Mouse (Mus musculus): ENCODE results near the gene Nedd9. TPM values are rescaled to one million over a fixed set of nuclear protein-coding genes. Genes with fewer than 3 reads are reported as not detected.
A peak's percentile ranks its signal among the peaks of the same experiment; 100 is the strongest.

Nedd9 gene
- polyA plus RNA-seq, 1 experiment from 2014 or later = 23.8 TPM

GRCm38 (mm10) chr13:41466191-41466590 is 21.0 kb downstream of the Nedd9 start:
- H3K9ac ChIP-seq = no peak overlapping the region

GRCm38 (mm10) chr13:41461418-41461817 is 25.7 kb downstream of the Nedd9 start:
- H3K27me3 ChIP-seq (replicated peaks) = no peaks in the 10 kb centered on the region
- no peak overlapping the region for H3K4me2 ChIP-seq
- WGBS = 60% methylated on average over 3 of the region's 3 CpGs
- no peak for ATAC-seq (ENCODE audit: insufficient read depth, low FRiP score, low read depth)
- no peaks in the 10 kb centered on the region for H3K9me3 ChIP-seq
- H3K36me3 ChIP-seq = no peaks in the 10 kb centered on the region
- peaks cover 19% of the 10 kb centered on the region; the same call in 1 of the 2 replicates for H3K4me1 ChIP-seq
- no peak overlapping the region for H3K27ac ChIP-seq
- no peak overlapping the region for H3K9ac ChIP-seq
- H3K4me3 ChIP-seq (replicated peaks) = no peak overlapping the region

More at GRCm38 (mm10) chr13:41466191-41466590, 21.0 kb downstream of the Nedd9 start:
- Histone ChIP-seq H3K27ac (peak overlapping the region; percentile 16; the same call in 1 of the 2 replicates), H3K4me3 (replicated peaks) (no peak overlapping the region), H3K4me2 (no peak overlapping the region), H3K27me3 (replicated peaks) (no peaks in the 10 kb centered on the region), H3K9me3 (no peaks in the 10 kb centered on the region), H3K36me3 (no peaks in the 10 kb centered on the region), H3K4me1 (no peaks in the 10 kb centered on the region)
- ATAC-seq (ENCODE audit: insufficient read depth, low FRiP score, low read depth) = no peak
- WGBS = 76% methylated on average over 1 of the region's 1 CpGs

- peaks cover 24% of the 10 kb centered on the region; the same call in 1 of the 2 replicates for H3K4me1 ChIP-seq
- no peak for ATAC-seq (ENCODE audit: insufficient read depth, low FRiP score, low read depth)
- H3K27me3 ChIP-seq (replicated peaks) = no peaks in the 10 kb centered on the region
- no peaks in the 10 kb centered on the region for H3K36me3 ChIP-seq
- H3K9me3 ChIP-seq = no peaks in the 10 kb centered on the region
- no peak overlapping the region for H3K4me2 ChIP-seq
- H3K4me3 ChIP-seq (replicated peaks) = no peak overlapping the region
- 82% methylated on average over 3 of the region's 3 CpGs for WGBS
- no peak overlapping the region for H3K27ac ChIP-seq
- H3K9ac ChIP-seq = no peak overlapping the region
Measured at GRCm38 (mm10) chr13:41459683-41460286, 27.4 kb downstream of the Nedd9 start.

- peaks cover 24% of the 10 kb centered on the region; the same call in 1 of the 2 replicates for H3K4me1 ChIP-seq
- H3K9ac ChIP-seq = no peak overlapping the region
- H3K27me3 ChIP-seq (replicated peaks) = no peaks in the 10 kb centered on the region
- H3K4me3 ChIP-seq (replicated peaks) = no peak overlapping the region
- WGBS = 50% methylated on average over 2 of the region's 2 CpGs
- 0 out of 2 replicates have a peak overlapping the region, but pooled peaks have one; percentile 13 for H3K27ac ChIP-seq
- no peak overlapping the region for H3K4me2 ChIP-seq
- no peaks in the 10 kb centered on the region for H3K9me3 ChIP-seq
- ATAC-seq (ENCODE audit: insufficient read depth, low FRiP score, low read depth) = peak; percentile 69
- no peaks in the 10 kb centered on the region for H3K36me3 ChIP-seq
Measured at GRCm38 (mm10) chr13:41458709-41459108, 28.5 kb downstream of the Nedd9 start.

GRCm38 (mm10) chr13:41457798-41458390 is 29.3 kb downstream of the Nedd9 start:
- no peak for ATAC-seq (ENCODE audit: insufficient read depth, low FRiP score, low read depth)
- WGBS = 74% methylated on average over 10 of the region's 10 CpGs

GRCm38 (mm10) chr13:41457030-41457797 is 29.9 kb downstream of the Nedd9 start:
- H3K9me3 ChIP-seq = no peaks in the 10 kb centered on the region
- H3K27ac ChIP-seq = peak overlapping the region; percentile 46
- H3K4me3 ChIP-seq (replicated peaks) = no peak overlapping the region
- H3K36me3 ChIP-seq = no peaks in the 10 kb centered on the region
- no peaks in the 10 kb centered on the region for H3K27me3 ChIP-seq (replicated peaks)
- H3K4me2 ChIP-seq = no peak overlapping the region
- no peak overlapping the region for H3K9ac ChIP-seq
- WGBS = 42% methylated on average over 7 of the region's 7 CpGs
- peaks cover 24% of the 10 kb centered on the region; the same call in 1 of the 2 replicates for H3K4me1 ChIP-seq
- no peak for ATAC-seq (ENCODE audit: insufficient read depth, low FRiP score, low read depth)

More at GRCm38 (mm10) chr13:41457798-41458390, 29.3 kb downstream of the Nedd9 start:
- Histone ChIP-seq H3K4me3 (replicated peaks) (no peak overlapping the region), H3K27me3 (replicated peaks) (no peaks in the 10 kb centered on the region), H3K4me2 (no peak overlapping the region), H3K36me3 (no peaks in the 10 kb centered on the region), H3K9me3 (no peaks in the 10 kb centered on the region), H3K27ac (0 out of 2 replicates have a peak overlapping the region, but pooled peaks have one; percentile 46), H3K4me1 (peaks cover 24% of the 10 kb centered on the region; the same call in 1 of the 2 replicates), H3K9ac (no peak overlapping the region)

GRCm38 (mm10) chr13:41456292-41457029 is 30.7 kb downstream of the Nedd9 start:
- no peak overlapping the region for H3K4me2 ChIP-seq
- peaks cover 24% of the 10 kb centered on the region; the same call in 1 of the 2 replicates for H3K4me1 ChIP-seq
- no peaks in the 10 kb centered on the region for H3K27me3 ChIP-seq (replicated peaks)
- no peak overlapping the region for H3K4me3 ChIP-seq (replicated peaks)
- 0 out of 2 replicates have a peak, but pooled peaks have one; percentile 12 for ATAC-seq (ENCODE audit: insufficient read depth, low FRiP score, low read depth)
- H3K27ac ChIP-seq = peak overlapping the region; percentile 46
- WGBS = 38% methylated on average over 14 of the region's 14 CpGs
- no peaks in the 10 kb centered on the region for H3K36me3 ChIP-seq
- H3K9me3 ChIP-seq = no peaks in the 10 kb centered on the region
- H3K9ac ChIP-seq = no peak overlapping the region

- no peaks in the 10 kb centered on the region for H3K9me3 ChIP-seq
- no peak overlapping the region for H3K27ac ChIP-seq
- H3K27me3 ChIP-seq (replicated peaks) = no peaks in the 10 kb centered on the region
- H3K4me1 ChIP-seq = peaks cover 24% of the 10 kb centered on the region; the same call in 1 of the 2 replicates
- peak; percentile 64; the same call in 1 of the 2 replicates for ATAC-seq (ENCODE audit: insufficient read depth, low FRiP score, low read depth)
- H3K36me3 ChIP-seq = no peaks in the 10 kb centered on the region
- H3K9ac ChIP-seq = no peak overlapping the region
- no peak overlapping the region for H3K4me2 ChIP-seq
- 78% methylated on average over 15 of the region's 15 CpGs for WGBS
- no peak overlapping the region for H3K4me3 ChIP-seq (replicated peaks)
Measured at GRCm38 (mm10) chr13:41453227-41454193, 33.7 kb downstream of the Nedd9 start.

GRCm38 (mm10) chr13:41450821-41451220 is 36.3 kb downstream of the Nedd9 start:
- Histone ChIP-seq H3K4me2 (no peak overlapping the region), H3K9ac (no peak overlapping the region), H3K36me3 (no peaks in the 10 kb centered on the region), H3K9me3 (no peaks in the 10 kb centered on the region), H3K27me3 (replicated peaks) (no peaks in the 10 kb centered on the region), H3K4me1 (no peaks in the 10 kb centered on the region), H3K27ac (no peak overlapping the region), H3K4me3 (replicated peaks) (no peak overlapping the region)
- WGBS = 67% methylated on average over 6 of the region's 6 CpGs
- ATAC-seq (ENCODE audit: insufficient read depth, low FRiP score, low read depth) = no peak

- Histone ChIP-seq H3K4me3 (replicated peaks) (no peak overlapping the region), H3K4me2 (no peak overlapping the region), H3K4me1 (no peaks in the 10 kb centered on the region), H3K27me3 (replicated peaks) (no peaks in the 10 kb centered on the region), H3K36me3 (no peaks in the 10 kb centered on the region), H3K9me3 (no peaks in the 10 kb centered on the region), H3K27ac (no peak overlapping the region), H3K9ac (no peak overlapping the region)
- 63% methylated on average over 2 of the region's 2 CpGs for WGBS
- no peak for ATAC-seq (ENCODE audit: insufficient read depth, low FRiP score, low read depth)
Measured at GRCm38 (mm10) chr13:41449211-41449610, 38.0 kb downstream of the Nedd9 start.

Data from stomach, embryonic 15.5 days (tissue).